ENCODE assay signal across 32 mouse cellular contexts in genomic region chr17:87689217-87689616, GRCm38 (mm10). TPM values are rescaled to one million over a fixed set of nuclear protein-coding genes. Genes with fewer than 3 reads are reported as not detected.
DNase-seq lines count a peak whose midpoint lies in the region; ATAC-seq and TF ChIP-seq lines count a peak whose summit lies in the region.
"Had no signal": no experiment of that assay in that cellular context is flagged by ENCODE, and none has a peak within 500 bp of the region (broad histone marks: within the 10 kb centered on the region; RNA-seq: fewer than 3 reads in every experiment).

No protein-coding gene starts in this region.

- no peak overlapping the region for H3K4me2 ChIP-seq in liver, embryonic 12.5 days
- no peak overlapping the region for H3K4me2 ChIP-seq in liver, postnatal 0 days (ENCODE audit: low read depth, low read length)
- H3K4me2 ChIP-seq: embryonic facial prominence, embryonic 12.5 days; embryonic facial prominence, embryonic 15.5 days; forebrain, embryonic 12.5 days; heart, embryonic 13.5 days; hindbrain, embryonic 14.5 days had no signal

- TF ChIP-seq POLR2A in liver, adult 2 months (IDR thresholded peaks at IDR 0.05; ENCODE audit: extremely low read depth, insufficient read depth, low read length), result no peak

- peak; percentile 24 for DNase-seq in adrenal gland, postnatal 10 days
- DNase-seq in adrenal gland, postnatal 4 days (ENCODE audit: low spot score in 2 of 2), result no peak
- DNase-seq in liver, adult 2 months (ENCODE audit: extremely low read depth, low read depth, low spot score), result peak; percentile 30
- DNase-seq in liver, postnatal 0 days, result peak; percentile 52
- DNase-seq in urinary bladder, adult 2 months (ENCODE audit: low spot score), result no peak
- DNase-seq: adrenal gland, adult 8-10 months; B cell, adult 2 months; cerebellum, adult 11 months; cerebellum, adult 2 months; cerebellum, adult 9-11 months; cerebellum, postnatal 25 days; gastrocnemius, postnatal 10 days; gastrocnemius, postnatal 36 days; heart, adult 2 months; heart, postnatal 14 days; heart, postnatal 4 days had no signal

- no peak overlapping the region for H3K9ac ChIP-seq in liver, adult 2 months (ENCODE audit: low read depth, low read length)
- H3K9ac ChIP-seq in liver, embryonic 12.5 days, result no peak overlapping the region
- no peak overlapping the region for H3K9ac ChIP-seq in liver, postnatal 0 days (replicated peaks)
- H3K9ac ChIP-seq: embryonic facial prominence, embryonic 12.5 days; embryonic facial prominence, embryonic 15.5 days; forebrain, embryonic 12.5 days; heart, embryonic 13.5 days; hindbrain, embryonic 14.5 days had no signal

- TF ChIP-seq EP300 in liver, postnatal 0 days (IDR thresholded peaks at IDR 0.05; ENCODE audit: low read depth), result no peak

- no peaks in the 10 kb centered on the region for H3K27me3 ChIP-seq in liver, adult 2 months (ENCODE audit: control insufficient read depth, insufficient read depth, low read length)
- H3K27me3 ChIP-seq in liver, embryonic 12.5 days (replicated peaks), result no peaks in the 10 kb centered on the region
- no peaks in the 10 kb centered on the region for H3K27me3 ChIP-seq in liver, postnatal 0 days (ENCODE audit: insufficient read depth, low read length)
- H3K27me3 ChIP-seq: CH12.LX; embryonic facial prominence, embryonic 12.5 days; embryonic facial prominence, embryonic 15.5 days; forebrain, embryonic 12.5 days; heart, embryonic 13.5 days; Patski had no signal

- H3K4me3 ChIP-seq in liver, adult 2 months (ENCODE audit: insufficient read depth, low read depth, low read length), result no peak overlapping the region
- H3K4me3 ChIP-seq in liver, embryonic 12.5 days, result no peak overlapping the region
- 0 out of 2 replicates have a peak overlapping the region, but pooled peaks have one; percentile 2 for H3K4me3 ChIP-seq in brown adipose tissue, adult 24 weeks (ENCODE audit: insufficient read depth, low read depth, low read length)
- H3K4me3 ChIP-seq in liver, postnatal 0 days (ENCODE audit: low read depth, low read length), result no peak overlapping the region
- H3K4me3 ChIP-seq: embryonic facial prominence, embryonic 12.5 days; embryonic facial prominence, embryonic 15.5 days; forebrain, embryonic 12.5 days; heart, adult 2 months; heart, embryonic 10.5 days; heart, embryonic 13.5 days had no signal

- H3K36me3 ChIP-seq in liver, adult 2 months (ENCODE audit: control insufficient read depth, insufficient read depth, low read length), result peaks cover 9% of the 10 kb centered on the region; the same call in 1 of the 2 replicates
- H3K36me3 ChIP-seq in liver, embryonic 12.5 days, result peaks cover 86% of the 10 kb centered on the region
- H3K36me3 ChIP-seq in liver, postnatal 0 days (replicated peaks; ENCODE audit: insufficient read depth, low read length), result peaks cover 26% of the 10 kb centered on the region

- ATAC-seq in liver, embryonic 12.5 days, result no peak
- ATAC-seq in liver, postnatal 0 days, result peak; percentile 93
- ATAC-seq: forebrain, embryonic 16.5 days; hindbrain, postnatal 0 days; inflammation-experienced regulatory T-cells, adult 6 months had no signal

- peaks cover 3% of the 10 kb centered on the region; the same call in 1 of the 2 replicates for H3K4me1 ChIP-seq in liver, adult 2 months (ENCODE audit: control insufficient read depth, insufficient read depth, low read length)
- no peaks in the 10 kb centered on the region for H3K4me1 ChIP-seq in liver, embryonic 12.5 days
- no peaks in the 10 kb centered on the region for H3K4me1 ChIP-seq in brown adipose tissue, adult 24 weeks (ENCODE audit: control insufficient read depth, insufficient read depth, insufficient read length, low read length)
- no peaks in the 10 kb centered on the region for H3K4me1 ChIP-seq in liver, postnatal 0 days (ENCODE audit: insufficient read depth)
- H3K4me1 ChIP-seq: embryonic facial prominence, embryonic 12.5 days; embryonic facial prominence, embryonic 15.5 days; forebrain, embryonic 12.5 days; heart, embryonic 10.5 days; heart, embryonic 13.5 days had no signal

- H3K79me2 ChIP-seq in liver, adult 2 months (ENCODE audit: control insufficient read depth, insufficient read depth, low read length), result no peaks in the 10 kb centered on the region

- H3K9me3 ChIP-seq in liver, embryonic 12.5 days (replicated peaks), result no peaks in the 10 kb centered on the region
- H3K9me3 ChIP-seq in liver, postnatal 0 days (ENCODE audit: low read length), result no peaks in the 10 kb centered on the region
- H3K9me3 ChIP-seq: embryonic facial prominence, embryonic 12.5 days; embryonic facial prominence, embryonic 15.5 days; forebrain, embryonic 12.5 days; G1E; heart, embryonic 10.5 days; heart, embryonic 13.5 days had no signal

- no peak overlapping the region for H3K27ac ChIP-seq in liver, adult 2 months (replicated peaks; ENCODE audit: insufficient read depth, low read depth, low read length)
- no peak overlapping the region for H3K27ac ChIP-seq in liver, embryonic 12.5 days
- H3K27ac ChIP-seq in brown adipose tissue, adult 24 weeks (replicated peaks; ENCODE audit: low read depth, low read length), result peak overlapping the region; percentile 84
- peak overlapping the region; percentile 76 for H3K27ac ChIP-seq in liver, postnatal 0 days (ENCODE audit: low read depth)
- H3K27ac ChIP-seq: embryonic facial prominence, embryonic 12.5 days; embryonic facial prominence, embryonic 15.5 days; forebrain, embryonic 12.5 days; heart, adult 2 months; heart, embryonic 10.5 days; heart, embryonic 13.5 days; hindbrain, embryonic 14.5 days; hindbrain, postnatal 0 days had no signal

- WGBS in liver, adult 2 months, result 46% methylated on average over 8 of the region's 8 CpGs
- WGBS in liver, embryonic 12.5 days (ENCODE audit: insufficient replicate concordance), result 91% methylated on average over 8 of the region's 8 CpGs
- WGBS in liver, postnatal 0 days (ENCODE audit: insufficient replicate concordance), result 73% methylated on average over 8 of the region's 8 CpGs

- TF ChIP-seq CTCF in liver, adult 2 months (IDR thresholded peaks at IDR 0.05; ENCODE audit: low read depth, low read length), result no peak
- TF ChIP-seq CTCF in liver, postnatal 0 days (IDR thresholded peaks at IDR 0.05; ENCODE audit: low read depth), result no peak

RNA-seq across cellular contexts. Expression of gene Msh2, which starts 17.1 kb away (rescaled TPM):
- total RNA-seq in adrenal gland, postnatal 10 days (2021), result 10 to 100 TPM; 24.2 to 33.2 TPM
- total RNA-seq in adrenal gland, postnatal 4 days (2021), result 10 to 100 TPM; 39.5 to 45.2 TPM
- total RNA-seq in liver, adult 2 months (2014; rRNA removed), result 12.4 and 12.8 TPM in 2 replicates
- polyA plus RNA-seq in liver, adult 2 months (2012; rRNA removed), result 2.1 and 2.4 TPM in 2 replicates
- 52.5 and 54.9 TPM in 2 replicates for polyA plus RNA-seq in liver, embryonic 12.5 days (2016; fragmentation: Nextera tagmentation; extraction: Ambion mirVana)
- polyA plus RNA-seq in brown adipose tissue, adult 24 weeks (2012; ENCODE audit: insufficient read depth, insufficient read length, missing spikeins), result 17.3 and 19.6 TPM in 2 replicates
- 15.5 and 16.1 TPM in 2 replicates for polyA plus RNA-seq in liver, postnatal 0 days (2015; fragmentation: Nextera tagmentation; extraction: Ambion mirVana)
- polyA plus RNA-seq in urinary bladder, adult 2 months (2012; rRNA removed), result 19.0 and 19.4 TPM in 2 replicates

RNA-seq across cellular contexts. Expression of gene Epcam, which starts 53.4 kb away (rescaled TPM):
- 1 to 10 TPM in 1 of 2 experiments, under 1 TPM in 1; 0.45 to 1.2 TPM for total RNA-seq in adrenal gland, postnatal 10 days (2021)
- 10 to 100 TPM in 1 of 2 experiments, under 1 TPM in 1; 0.79 to 22.1 TPM for total RNA-seq in adrenal gland, postnatal 4 days (2021)
- 1.3 and 1.6 TPM in 2 replicates for total RNA-seq in liver, adult 2 months (2014; rRNA removed)
- polyA plus RNA-seq in liver, adult 2 months (2012; rRNA removed), result 0.71 and 0.89 TPM in 2 replicates
- polyA plus RNA-seq in liver, embryonic 12.5 days (2016; fragmentation: Nextera tagmentation; extraction: Ambion mirVana), result 2.3 and 3.2 TPM in 2 replicates
- not detected in 2 replicates for polyA plus RNA-seq in brown adipose tissue, adult 24 weeks (2012; ENCODE audit: insufficient read depth, insufficient read length, missing spikeins)
- 3.1 and 4.4 TPM in 2 replicates for polyA plus RNA-seq in liver, postnatal 0 days (2015; fragmentation: Nextera tagmentation; extraction: Ambion mirVana)
- polyA plus RNA-seq in urinary bladder, adult 2 months (2012; rRNA removed), result 54.9 and 57.1 TPM in 2 replicates
- total RNA-seq: common myeloid progenitor, adult 5-6 weeks; G1E; gastrocnemius, adult 18-20 months; gastrocnemius, postnatal 10 days; gastrocnemius, postnatal 36 days; heart, adult 2 months; heart, postnatal 4 days had no signal
- polyA plus RNA-seq: G1E had no signal

Comparison
In these comparisons a context has a peak if more than half of its experiments do, and no peak if none do; other contexts are left out.
1. DNase-seq: peak in adrenal gland, postnatal 10 days (single experiment), liver, adult 2 months (single experiment) and liver, postnatal 0 days (single experiment); none in adrenal gland, postnatal 4 days (0 of 2) and urinary bladder, adult 2 months (single experiment).
2. H3K27ac ChIP-seq: peak in brown adipose tissue, adult 24 weeks (single experiment) and liver, postnatal 0 days (single experiment); none in liver, adult 2 months (single experiment) and liver, embryonic 12.5 days (single experiment).
3. RNA of gene Epcam, which starts 53.4 kb away (polyA plus RNA-seq): 54.9 to 57.1 TPM in urinary bladder, adult 2 months; 3.1 to 4.4 TPM in liver, postnatal 0 days, 2.3 to 3.2 TPM in liver, embryonic 12.5 days, 0.71 to 0.89 TPM in liver, adult 2 months and not detected in brown adipose tissue, adult 24 weeks; every median in the first group is over 10 times any median in the second.